Mouse (Mus musculus) midbrain, embryonic 15.5 days (tissue): ENCODE results near the gene Gtdc1. TPM values are rescaled to one million over a fixed set of nuclear protein-coding genes. Genes with fewer than 3 reads are reported as not detected.
"Not testable (repeated sequence)": the region's sequence is repeated elsewhere in the genome, so short reads cannot be mapped to it uniquely, and the experiment has no call there.

Source experiments
- ATAC-seq: fragments of 200-750 bp; cut with Nextera tagmentation; replicated peaks from 2 replicates; pipeline ENCODE4 v1.8.0; 2017; ENCODE audit warnings: moderate TSS enrichment
- H3K27ac ChIP-seq: fragments of 300-500 bp; sonication (generic); 2 replicates; pipeline ENCODE4 v1.5.1; 2015; ENCODE audit warnings: mild to moderate bottlenecking, inconsistent platforms
- H3K27me3 ChIP-seq: fragments of 300-500 bp; sonication (generic); replicated peaks from 2 replicates; pipeline ENCODE4 v1.6.1; 2015; ENCODE audit warnings: inconsistent platforms
- H3K36me3 ChIP-seq: fragments of 300-500 bp; sonication (generic); replicated peaks from 2 replicates; pipeline ENCODE4 v1.6.1; 2015; ENCODE audit warnings: inconsistent platforms
- H3K4me1 ChIP-seq: fragments of 300-500 bp; sonication (generic); 2 replicates; pipeline ENCODE4 v1.6.1; 2015; ENCODE audit warnings: inconsistent platforms
- H3K4me2 ChIP-seq: fragments of 300-500 bp; sonication (generic); 2 replicates; pipeline ENCODE4 v1.6.1; 2015; ENCODE audit warnings: inconsistent platforms, mild to moderate bottlenecking, moderate library complexity
- H3K4me3 ChIP-seq: fragments of 300-500 bp; sonication (generic); 2 replicates; pipeline ENCODE4 v1.5.1; 2015; ENCODE audit warnings: mild to moderate bottlenecking, inconsistent platforms
- H3K9ac ChIP-seq: fragments of 300-500 bp; sonication (generic); 2 replicates; pipeline ENCODE4 v1.6.1; 2015; ENCODE audit warnings: mild to moderate bottlenecking, inconsistent platforms
- H3K9me3 ChIP-seq: fragments of 300-500 bp; sonication (generic); 2 replicates; pipeline ENCODE4 v1.6.1; 2016; ENCODE audit warnings: inconsistent platforms
- WGBS: fragments of 180-500 bp; shearing (Covaris S2); methylation state at CpG from one replicate; pipeline ENCODE4 v1.1.7; 2015; ENCODE audit warnings: mixed read lengths; 5-methylcytosine and 5-hydroxymethylcytosine counted together
- polyA plus RNA-seq: library from polyadenylated mRNA; unstranded; fragments of >200 nt; fragmentation: Nextera tagmentation; extraction: Ambion mirVana; gene quantifications from 2 replicates; pipeline ENCODE4 v1.2.1, GENCODE M21; 2015

Gtdc1 gene
- polyA plus RNA-seq, 1 experiment from 2014 or later: 16.8 TPM

DNA sequence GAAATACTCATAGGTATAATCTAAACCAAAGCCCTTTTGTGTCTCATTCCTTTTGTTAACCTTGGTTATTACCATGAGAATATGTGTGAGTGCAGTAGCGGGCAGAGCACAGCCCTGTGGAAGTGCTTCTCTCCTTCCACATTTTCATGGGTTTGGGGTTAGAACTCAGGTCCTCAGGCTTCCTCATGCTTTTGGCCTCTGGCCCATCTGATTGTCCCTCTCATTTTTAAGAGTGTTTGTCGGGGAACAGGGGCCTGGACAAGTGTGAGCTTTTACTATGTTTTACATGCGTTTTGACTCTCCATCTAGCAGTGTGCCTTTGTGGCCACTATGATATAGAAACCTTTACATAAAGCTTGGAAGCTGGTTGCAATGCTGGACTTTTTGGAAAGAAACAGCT, 296.4 kb downstream of the Gtdc1 start:
- H3K4me3 ChIP-seq: no peak overlapping the region
- no peaks in the 10 kb centered on the region for H3K27me3 ChIP-seq
- no peak overlapping the region for H3K4me2 ChIP-seq
- 67% methylated on average over 3 of the region's 3 CpGs for WGBS
- H3K9ac ChIP-seq: no peak overlapping the region
- ATAC-seq: no peak
- no peaks in the 10 kb centered on the region for H3K9me3 ChIP-seq
- H3K36me3 ChIP-seq: no peaks in the 10 kb centered on the region
- no peak overlapping the region for H3K27ac ChIP-seq
- H3K4me1 ChIP-seq: peaks cover 14% of the 10 kb centered on the region

DNA sequence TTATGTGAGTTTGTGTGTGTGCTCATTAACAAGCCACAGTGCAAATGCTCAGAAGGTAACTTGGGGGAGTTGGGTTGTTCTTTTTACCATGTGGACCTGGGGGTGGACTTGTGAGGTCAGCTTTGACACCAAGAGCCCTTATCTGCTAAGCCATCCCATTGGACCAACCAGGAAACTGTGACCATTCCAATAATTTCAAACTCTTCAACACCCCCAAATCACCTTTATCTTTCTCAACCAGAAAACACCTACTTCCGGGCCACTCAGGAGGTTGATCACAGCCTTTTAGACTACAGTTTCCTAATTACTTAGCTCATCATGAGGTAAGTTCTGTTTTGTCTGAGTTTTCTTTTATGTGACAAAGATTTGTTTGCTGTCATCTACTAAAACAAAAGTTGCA, 298.7 kb downstream of the Gtdc1 start:
- H3K4me2 ChIP-seq: no peak overlapping the region
- no peaks in the 10 kb centered on the region for H3K27me3 ChIP-seq
- H3K36me3 ChIP-seq: no peaks in the 10 kb centered on the region
- no peak for ATAC-seq
- WGBS: 96% methylated on average over 1 of the region's 1 CpGs
- no peak overlapping the region for H3K9ac ChIP-seq
- no peak overlapping the region for H3K27ac ChIP-seq
- H3K9me3 ChIP-seq: no peaks in the 10 kb centered on the region
- no peak overlapping the region for H3K4me3 ChIP-seq
- H3K4me1 ChIP-seq: peaks cover 11% of the 10 kb centered on the region

DNA sequence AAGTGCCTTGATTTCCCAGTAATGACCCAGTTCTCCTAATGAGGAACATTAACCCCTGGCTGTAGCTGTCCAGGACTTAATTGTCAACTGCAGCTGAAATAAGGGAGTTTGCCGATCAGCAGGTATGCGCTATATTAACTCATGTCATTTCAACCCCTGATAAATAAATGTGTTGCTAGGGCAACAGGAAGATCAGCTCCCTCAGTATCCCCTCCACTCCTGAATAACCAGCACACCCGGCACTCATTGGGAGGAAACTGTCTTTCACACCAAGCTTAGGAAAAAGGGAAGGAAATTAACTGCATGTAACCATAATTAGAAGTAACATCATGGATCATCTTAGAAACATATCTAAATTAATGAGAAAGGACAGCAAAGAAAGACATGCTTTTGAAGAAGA, 302.3 kb downstream of the Gtdc1 start:
- H3K27ac ChIP-seq: no peak overlapping the region
- no peak overlapping the region for H3K4me2 ChIP-seq
- no peaks in the 10 kb centered on the region for H3K4me1 ChIP-seq
- no peaks in the 10 kb centered on the region for H3K9me3 ChIP-seq
- no peak for ATAC-seq
- H3K4me3 ChIP-seq: no peak overlapping the region
- H3K27me3 ChIP-seq: no peaks in the 10 kb centered on the region
- H3K36me3 ChIP-seq: no peaks in the 10 kb centered on the region
- WGBS: 51% methylated on average over 3 of the region's 3 CpGs
- H3K9ac ChIP-seq: no peak overlapping the region

DNA sequence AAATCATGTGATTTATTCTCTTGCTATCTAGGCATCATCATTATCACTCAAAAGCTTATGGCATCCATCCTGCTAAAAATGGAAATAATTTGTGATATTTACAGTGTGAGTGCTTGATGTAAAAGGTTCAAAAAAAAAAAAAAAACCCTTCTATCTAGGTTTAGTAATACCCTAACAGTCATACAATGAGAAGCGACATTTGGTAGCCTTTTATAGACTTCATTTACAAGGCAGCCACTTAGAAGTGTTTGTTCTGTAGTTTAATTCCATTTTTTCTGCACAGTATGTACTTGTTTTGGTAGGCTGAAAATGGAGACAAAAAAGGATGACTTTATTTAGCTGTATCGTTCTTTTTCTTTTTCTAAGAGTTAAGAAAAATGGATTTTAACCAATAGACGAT, 305.0 kb downstream of the Gtdc1 start:
- H3K27me3 ChIP-seq: no peaks in the 10 kb centered on the region
- H3K27ac ChIP-seq: no peak overlapping the region
- no peaks in the 10 kb centered on the region for H3K9me3 ChIP-seq
- no peaks in the 10 kb centered on the region for H3K4me1 ChIP-seq
- H3K4me2 ChIP-seq: no peak overlapping the region
- no peaks in the 10 kb centered on the region for H3K36me3 ChIP-seq
- WGBS: 90% methylated on average over 3 of the region's 3 CpGs
- H3K9ac ChIP-seq: no peak overlapping the region
- no peak overlapping the region for H3K4me3 ChIP-seq
- ATAC-seq: no peak

DNA sequence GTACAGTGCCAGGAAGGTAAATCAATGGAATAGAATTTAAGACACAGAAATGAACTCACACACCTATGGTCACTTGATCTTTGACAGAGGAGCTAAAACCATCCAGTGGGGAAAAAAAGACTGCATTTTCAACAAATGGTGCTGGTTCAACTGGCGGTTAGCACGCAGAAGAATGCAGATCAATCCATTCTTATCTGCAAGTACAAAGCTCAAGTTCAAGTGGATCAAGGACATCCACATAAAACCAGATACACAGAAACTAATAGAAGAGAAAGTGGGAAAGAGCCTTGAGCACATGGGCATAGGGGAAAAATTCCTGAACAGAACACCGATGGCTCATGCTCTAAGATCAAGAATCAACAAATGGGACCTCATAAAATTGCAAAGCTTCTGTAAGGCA, 327.8 kb downstream of the Gtdc1 start:
- H3K9ac ChIP-seq, H3K27me3 ChIP-seq, H3K4me1 ChIP-seq, ATAC-seq, H3K4me2 ChIP-seq, H3K9me3 ChIP-seq, H3K36me3 ChIP-seq, H3K27ac ChIP-seq, H3K4me3 ChIP-seq: not testable (repeated sequence)
- 92% methylated on average over 3 of the region's 3 CpGs for WGBS

DNA sequence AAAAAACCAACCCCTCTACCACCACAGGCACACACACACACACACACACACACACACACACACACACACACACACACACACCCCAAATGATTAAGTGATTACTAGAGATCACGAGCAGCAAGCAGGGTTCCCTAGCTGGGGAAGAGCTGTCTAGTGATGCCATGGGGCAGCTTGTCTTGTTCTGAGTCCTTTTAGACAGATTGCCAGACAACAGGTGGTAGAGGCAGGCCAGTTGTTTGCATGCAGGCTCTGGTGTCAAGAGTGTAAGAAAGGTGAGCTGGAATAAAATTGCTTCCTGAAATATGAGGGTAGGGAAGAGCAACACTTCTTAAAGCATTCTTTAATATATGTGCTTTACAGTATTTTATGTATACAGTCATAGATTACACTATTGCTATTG, 333.2 kb downstream of the Gtdc1 start:
- no peaks in the 10 kb centered on the region for H3K36me3 ChIP-seq
- H3K4me1 ChIP-seq: no peaks in the 10 kb centered on the region
- no peak overlapping the region for H3K27ac ChIP-seq

DNA sequence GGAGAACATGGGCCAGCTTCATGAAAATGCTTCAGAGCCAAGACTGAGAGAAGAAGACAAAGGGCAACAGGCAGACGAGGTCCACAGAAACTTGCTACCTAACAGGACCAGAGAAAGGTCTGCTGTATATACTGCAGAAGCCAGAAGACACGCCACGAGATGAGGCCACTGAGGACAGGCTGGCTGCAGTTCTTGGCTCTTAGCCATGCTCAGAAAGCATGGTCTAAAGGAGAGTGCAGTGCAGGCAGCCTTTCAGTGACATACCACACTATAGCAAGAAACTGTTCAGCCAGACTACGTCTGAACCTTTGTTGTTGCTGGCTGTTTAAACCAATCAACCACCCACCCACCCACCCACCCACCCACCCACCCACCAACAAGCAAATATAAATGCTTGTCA, 336.6 kb downstream of the Gtdc1 start:
- WGBS: 59% methylated on average over 4 of the region's 4 CpGs
- Histone ChIP-seq H3K9me3 (no peaks in the 10 kb centered on the region), H3K9ac (no peak overlapping the region), H3K4me2 (no peak overlapping the region), H3K36me3 (no peaks in the 10 kb centered on the region), H3K4me3 (no peak overlapping the region), H3K27ac (no peak overlapping the region), H3K4me1 (no peaks in the 10 kb centered on the region), H3K27me3 (no peaks in the 10 kb centered on the region)
- ATAC-seq: no peak

More for the DNA sequence above, 333.2 kb downstream of the Gtdc1 start:
- H3K4me2 ChIP-seq: no peak overlapping the region
- no peak for ATAC-seq
- H3K27me3 ChIP-seq: no peaks in the 10 kb centered on the region
- no peak overlapping the region for H3K9ac ChIP-seq
- 77% methylated on average over 1 of the region's 1 CpGs for WGBS
- no peaks in the 10 kb centered on the region for H3K9me3 ChIP-seq
- H3K4me3 ChIP-seq: no peak overlapping the region

DNA sequence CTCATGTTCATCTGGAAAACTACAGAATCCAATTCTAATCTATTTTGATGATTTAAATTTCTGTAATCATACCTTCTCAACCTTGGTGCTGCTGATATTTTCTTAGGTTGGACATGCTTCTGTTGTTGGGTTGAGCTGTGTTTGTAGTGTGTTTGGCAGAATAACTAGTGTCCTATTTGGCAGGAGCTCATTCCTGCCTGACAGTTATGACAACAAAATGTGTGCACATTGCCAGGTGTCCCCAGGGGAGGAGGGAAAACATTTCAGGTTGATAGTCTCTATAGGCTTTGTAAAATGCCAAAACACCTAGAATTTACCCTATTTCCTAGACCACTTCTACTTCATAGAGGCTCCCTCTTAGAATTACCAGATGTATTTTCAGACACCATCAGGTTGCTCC, 343.4 kb downstream of the Gtdc1 start:
- ATAC-seq: no peak
- H3K4me2 ChIP-seq: no peak overlapping the region
- no peak overlapping the region for H3K4me3 ChIP-seq
- no peaks in the 10 kb centered on the region for H3K4me1 ChIP-seq
- no peaks in the 10 kb centered on the region for H3K9me3 ChIP-seq
- no peak overlapping the region for H3K9ac ChIP-seq
- no peaks in the 10 kb centered on the region for H3K36me3 ChIP-seq
- H3K27ac ChIP-seq: no peak overlapping the region
- H3K27me3 ChIP-seq: no peaks in the 10 kb centered on the region

DNA sequence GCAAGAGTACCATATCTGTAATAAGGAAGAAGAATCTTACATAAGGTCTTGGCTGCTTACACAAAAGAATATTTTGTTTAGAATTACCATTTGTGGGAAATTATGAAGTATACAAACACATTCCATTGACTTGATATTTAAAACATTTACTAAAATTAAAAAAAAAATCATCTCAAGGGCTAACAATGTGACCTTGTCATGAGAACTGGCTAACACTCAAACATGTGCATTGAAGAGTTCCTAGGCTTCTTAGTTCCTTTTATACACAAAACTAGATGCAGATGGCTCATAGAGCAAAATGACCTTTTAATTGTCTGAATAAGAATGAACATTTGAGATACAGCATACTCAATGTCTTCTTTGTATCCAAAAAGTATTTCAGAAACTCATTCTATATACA, 344.0 kb downstream of the Gtdc1 start:
- ATAC-seq: no peak
- H3K4me1 ChIP-seq: no peaks in the 10 kb centered on the region

DNA sequence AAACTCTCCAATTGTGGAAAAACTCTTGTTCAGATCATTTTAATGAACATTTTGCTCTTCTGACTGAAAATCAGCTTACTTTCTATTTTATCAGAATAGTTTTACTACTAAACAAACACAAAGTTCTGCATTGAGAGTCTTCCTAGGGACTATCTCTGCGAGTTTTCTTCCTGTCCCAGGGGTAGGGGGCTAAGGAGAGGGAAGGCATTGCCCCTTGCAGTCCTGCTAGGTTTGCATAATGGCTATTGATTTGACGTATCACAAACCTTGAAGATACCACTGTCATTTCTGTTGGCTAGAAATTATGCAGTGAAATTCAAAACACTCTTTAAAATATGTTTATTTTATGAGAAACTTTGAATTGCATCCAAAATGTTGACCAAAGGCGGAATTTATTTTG, 355.6 kb downstream of the Gtdc1 start:
- Histone ChIP-seq H3K27me3 (no peaks in the 10 kb centered on the region), H3K36me3 (no peaks in the 10 kb centered on the region), H3K27ac (no peak overlapping the region), H3K4me3 (no peak overlapping the region), H3K9ac (no peak overlapping the region), H3K4me2 (no peak overlapping the region), H3K9me3 (no peaks in the 10 kb centered on the region), H3K4me1 (peaks cover 4% of the 10 kb centered on the region)
- 45% methylated on average over 3 of the region's 3 CpGs for WGBS
- ATAC-seq: no peak

More for the DNA sequence above, 344.0 kb downstream of the Gtdc1 start:
- H3K27me3 ChIP-seq: no peaks in the 10 kb centered on the region
- H3K9ac ChIP-seq: no peak overlapping the region
- H3K9me3 ChIP-seq: no peaks in the 10 kb centered on the region
- no peak overlapping the region for H3K4me2 ChIP-seq
- H3K4me3 ChIP-seq: no peak overlapping the region
- H3K27ac ChIP-seq: no peak overlapping the region
- no peaks in the 10 kb centered on the region for H3K36me3 ChIP-seq

DNA sequence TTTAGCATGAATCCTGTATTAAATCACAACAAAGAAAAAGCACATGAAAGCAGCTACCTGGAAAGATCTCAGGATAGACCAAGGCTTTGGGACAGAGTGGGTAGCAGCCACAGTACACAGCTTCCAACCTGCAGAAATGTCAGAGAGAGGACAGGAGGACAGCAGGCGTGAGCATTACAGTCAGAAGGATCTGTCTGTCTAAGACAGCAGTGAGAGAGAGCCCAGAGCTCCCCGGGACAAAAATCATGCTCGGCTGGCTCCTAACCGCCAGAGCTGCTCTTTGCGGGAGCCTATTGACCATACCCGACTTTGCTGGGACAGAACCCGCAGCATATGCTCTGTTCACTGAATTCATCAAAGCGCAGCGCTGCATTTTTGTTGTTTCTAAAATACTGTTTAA, 356.3 kb downstream of the Gtdc1 start:
- H3K27ac ChIP-seq: no peak overlapping the region
- no peak overlapping the region for H3K4me2 ChIP-seq
- no peak overlapping the region for H3K9ac ChIP-seq
- peaks cover 4% of the 10 kb centered on the region for H3K4me1 ChIP-seq
- 22% methylated on average over 9 of the region's 9 CpGs for WGBS
- no peaks in the 10 kb centered on the region for H3K36me3 ChIP-seq
- H3K9me3 ChIP-seq: no peaks in the 10 kb centered on the region
- ATAC-seq: no peak
- no peaks in the 10 kb centered on the region for H3K27me3 ChIP-seq
- H3K4me3 ChIP-seq: no peak overlapping the region

DNA sequence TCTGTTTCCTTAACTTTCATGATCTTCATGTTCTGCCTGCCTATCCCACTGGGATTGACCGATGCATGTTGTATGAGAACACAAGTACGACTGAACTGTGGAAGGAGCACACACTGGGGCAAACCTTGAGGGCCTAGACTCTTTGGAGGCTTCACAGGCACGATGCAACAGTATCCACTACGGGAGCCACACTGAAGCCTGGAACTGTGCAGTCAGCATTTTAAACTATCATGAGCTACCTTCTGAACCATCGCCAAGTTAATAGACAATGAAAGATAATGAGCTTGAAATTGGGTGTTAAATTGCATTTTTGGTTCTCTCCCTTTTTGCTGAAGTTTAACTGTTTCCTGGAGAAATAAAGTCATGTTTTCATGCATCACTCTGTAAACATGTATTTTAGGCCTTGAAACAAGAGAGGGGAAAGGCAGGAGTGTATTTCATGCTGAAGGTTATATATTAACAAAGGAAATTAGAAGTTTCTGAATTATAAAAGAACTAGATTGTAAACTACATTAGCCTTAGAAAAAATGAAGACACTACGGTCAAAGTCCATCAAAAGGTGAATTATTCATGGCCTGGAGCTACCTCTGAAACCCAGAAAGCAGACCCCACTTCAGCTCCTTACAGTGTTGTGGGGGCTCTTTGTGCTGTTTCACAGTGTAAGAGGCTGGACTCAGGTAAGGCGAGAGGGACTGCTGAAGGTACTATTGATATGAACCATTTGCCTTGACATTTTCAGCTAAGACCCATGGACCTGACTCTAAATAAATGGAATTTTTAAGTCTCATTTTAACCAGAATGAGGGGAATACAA, 358.1 kb downstream of the Gtdc1 start:
- Histone ChIP-seq H3K27ac (no peak overlapping the region), H3K4me3 (no peak overlapping the region), H3K9me3 (no peaks in the 10 kb centered on the region), H3K9ac (no peak overlapping the region), H3K4me1 (peaks cover 4% of the 10 kb centered on the region), H3K4me2 (no peak overlapping the region), H3K27me3 (no peaks in the 10 kb centered on the region), H3K36me3 (no peaks in the 10 kb centered on the region)
- ATAC-seq: no peak
- WGBS: 72% methylated on average over 7 of the region's 7 CpGs
